Mouse (Mus musculus) embryonic stem cell, embryonic (primary cell): ENCODE measurements around the gene Itm2b.

Experiments used
- CTCF ChIA-PET, 4 experiments: fragments of 300-600 bp in 2 of 4; fragments of 350-600 bp in 2 of 4; sonication (Branson Sonifier 250); formaldehyde crosslinking; loops; one replicate each; lab custom pipeline; 2022; ENCODE audit warnings: inconsistent platforms in 2 of 4; lab: Charles Lee
- POLR2A ChIA-PET, 4 experiments: fragments of 300-600 bp in 2 of 4; fragments of 350-600 bp in 2 of 4; sonication (Branson Sonifier 250); formaldehyde crosslinking; loops; one replicate each; lab custom pipeline; 2022; ENCODE audit warnings: antibody characterized with exemption in 4 of 4, inconsistent platforms in 1 of 4; lab: Charles Lee

Gene Itm2b

GRCm38 (mm10) chr14:73313396-73313795 lies 71.7 kb downstream of the Itm2b start:
- ChIA-PET POLR2A (interaction anchor here in 3 of 4 experiments (0.6 to 1.1 kb wide), 6 partner anchors 9 to 59 kb away, joined by 3 read pairs; no protein-coding TSS in a partner anchor), CTCF (interaction anchor here in 3 of 4 experiments (0.9 to 1.9 kb wide), 4 partner anchors 10 to 11 kb away, joined by 3 to 6 read pairs (median 3); no protein-coding TSS in a partner anchor)

GRCm38 (mm10) chr14:73312909-73313308 lies 72.2 kb downstream of the Itm2b start:
- POLR2A ChIA-PET, result interaction anchor here in 3 of 4 experiments (0.6 to 1.1 kb wide), 5 partner anchors 9 to 12 kb away, joined by 3 read pairs; no protein-coding TSS in a partner anchor
- CTCF ChIA-PET, result interaction anchor here in 3 of 4 experiments (0.9 to 1.9 kb wide), 3 partner anchors 10 kb away, joined by 3 to 6 read pairs (median 3); no protein-coding TSS in a partner anchor
